Mouse (Mus musculus): ENCODE measurements around the gene Crlf2. TPM values are rescaled to one million over a fixed set of nuclear protein-coding genes. Genes with fewer than 3 reads are reported as not detected.

Gene Crlf2
- polyA plus RNA-seq, 1 experiment from 2014 or later: 13.1 TPM

- 80% methylated on average over 24 of the region's 26 CpGs for WGBS
- no peak overlapping the region for H3K9ac ChIP-seq (ENCODE audit: low read depth, low read length)
- peaks cover 13% of the 10 kb centered on the region; the same call in 1 of the 2 replicates for H3K36me3 ChIP-seq (ENCODE audit: control insufficient read depth, insufficient read depth)
- no peak overlapping the region for H3K4me2 ChIP-seq (replicated peaks; ENCODE audit: low read depth)
- no peak for ATAC-seq
- H3K4me3 ChIP-seq (ENCODE audit: low read depth, low read length): no peak overlapping the region
- H3K27me3 ChIP-seq (replicated peaks; ENCODE audit: control insufficient read depth, insufficient read depth, low read length): no peaks in the 10 kb centered on the region
- no peaks in the 10 kb centered on the region for H3K4me1 ChIP-seq (replicated peaks; ENCODE audit: control insufficient read depth, insufficient read depth, low read length)
- no peak overlapping the region for H3K27ac ChIP-seq (ENCODE audit: low read depth, low read length)
- TF ChIP-seq CTCF (IDR thresholded peaks at IDR 0.05; ENCODE audit: low read depth): no peak
- H3K9me3 ChIP-seq (ENCODE audit: control insufficient read depth): peaks cover 28% of the 10 kb centered on the region
These were observed 3.5 kb downstream of the Crlf2 start for GRCm38 (mm10) chr5:109555236-109555675.

GRCm38 (mm10) chr5:109554091-109555050, 4.4 kb downstream of the Crlf2 start:
- no peak for ATAC-seq
- H3K4me2 ChIP-seq (replicated peaks; ENCODE audit: low read depth): no peak overlapping the region
- peaks cover 28% of the 10 kb centered on the region for H3K9me3 ChIP-seq (ENCODE audit: control insufficient read depth)
- H3K9ac ChIP-seq (ENCODE audit: low read depth, low read length): no peak overlapping the region
- H3K4me3 ChIP-seq (ENCODE audit: low read depth, low read length): no peak overlapping the region
- no peaks in the 10 kb centered on the region for H3K27me3 ChIP-seq (replicated peaks; ENCODE audit: control insufficient read depth, insufficient read depth, low read length)
- TF ChIP-seq CTCF (IDR thresholded peaks at IDR 0.05; ENCODE audit: low read depth): no peak
- no peak overlapping the region for H3K27ac ChIP-seq (ENCODE audit: low read depth, low read length)
- 80% methylated on average over 30 of the region's 30 CpGs for WGBS
- H3K36me3 ChIP-seq (ENCODE audit: control insufficient read depth, insufficient read depth): peaks cover 13% of the 10 kb centered on the region; the same call in 1 of the 2 replicates
- no peaks in the 10 kb centered on the region for H3K4me1 ChIP-seq (replicated peaks; ENCODE audit: control insufficient read depth, insufficient read depth, low read length)

GRCm38 (mm10) chr5:109553160-109553930, 5.4 kb downstream of the Crlf2 start:
- Histone ChIP-seq H3K36me3 (ENCODE audit: control insufficient read depth, insufficient read depth) (peaks cover 13% of the 10 kb centered on the region; the same call in 1 of the 2 replicates), H3K9me3 (ENCODE audit: control insufficient read depth) (peaks cover 28% of the 10 kb centered on the region), H3K4me2 (replicated peaks; ENCODE audit: low read depth) (no peak overlapping the region), H3K27me3 (replicated peaks; ENCODE audit: control insufficient read depth, insufficient read depth, low read length) (no peaks in the 10 kb centered on the region), H3K4me1 (replicated peaks; ENCODE audit: control insufficient read depth, insufficient read depth, low read length) (no peaks in the 10 kb centered on the region), H3K27ac (ENCODE audit: low read depth, low read length) (no peak overlapping the region), H3K4me3 (ENCODE audit: low read depth, low read length) (no peak overlapping the region), H3K9ac (ENCODE audit: low read depth, low read length) (no peak overlapping the region)
- ATAC-seq: no peak
- WGBS: 68% methylated on average over 18 of the region's 18 CpGs
- TF ChIP-seq CTCF (IDR thresholded peaks at IDR 0.05; ENCODE audit: low read depth): no peak

GRCm38 (mm10) chr5:109552541-109552940, 6.3 kb downstream of the Crlf2 start:
- no peak for TF ChIP-seq CTCF (IDR thresholded peaks at IDR 0.05; ENCODE audit: low read depth)
- Histone ChIP-seq H3K27me3 (replicated peaks; ENCODE audit: control insufficient read depth, insufficient read depth, low read length) (no peaks in the 10 kb centered on the region), H3K36me3 (ENCODE audit: control insufficient read depth, insufficient read depth) (peaks cover 13% of the 10 kb centered on the region; the same call in 1 of the 2 replicates), H3K4me2 (replicated peaks; ENCODE audit: low read depth) (no peak overlapping the region), H3K9ac (ENCODE audit: low read depth, low read length) (no peak overlapping the region), H3K4me3 (ENCODE audit: low read depth, low read length) (no peak overlapping the region), H3K27ac (ENCODE audit: low read depth, low read length) (no peak overlapping the region), H3K9me3 (ENCODE audit: control insufficient read depth) (peaks cover 28% of the 10 kb centered on the region), H3K4me1 (replicated peaks; ENCODE audit: control insufficient read depth, insufficient read depth, low read length) (no peaks in the 10 kb centered on the region)
- WGBS: 74% methylated on average over 15 of the region's 15 CpGs
- no peak for ATAC-seq

GRCm38 (mm10) chr5:109552116-109552515, 6.7 kb downstream of the Crlf2 start:
- TF ChIP-seq CTCF (IDR thresholded peaks at IDR 0.05; ENCODE audit: low read depth): no peak
- WGBS: 91% methylated on average over 11 of the region's 13 CpGs
- Histone ChIP-seq H3K4me2 (replicated peaks; ENCODE audit: low read depth) (no peak overlapping the region), H3K4me3 (ENCODE audit: low read depth, low read length) (no peak overlapping the region), H3K36me3 (ENCODE audit: control insufficient read depth, insufficient read depth) (peaks cover 13% of the 10 kb centered on the region; the same call in 1 of the 2 replicates), H3K4me1 (replicated peaks; ENCODE audit: control insufficient read depth, insufficient read depth, low read length) (no peaks in the 10 kb centered on the region), H3K9me3 (ENCODE audit: control insufficient read depth) (peaks cover 28% of the 10 kb centered on the region), H3K27ac (ENCODE audit: low read depth, low read length) (no peak overlapping the region), H3K9ac (ENCODE audit: low read depth, low read length) (no peak overlapping the region), H3K27me3 (replicated peaks; ENCODE audit: control insufficient read depth, insufficient read depth, low read length) (no peaks in the 10 kb centered on the region)
- no peak for ATAC-seq
